Mouse (Mus musculus): Measurements from ENCODE around the gene Mmgt2.

The Mmgt2 gene

GRCm38 (mm10) chr11:62693299-62694184 lies 45.1 kb downstream of the Mmgt2 start:
- in situ Hi-C loops (cut with MboI, MseI), result no loop called here

- in situ Hi-C loops (cut with MboI, MseI), result no loop called here
These were observed 46.7 kb downstream of the Mmgt2 start for GRCm38 (mm10) chr11:62695126-62695525.

GRCm38 (mm10) chr11:62699749-62700148 lies 51.3 kb downstream of the Mmgt2 start:
- in situ Hi-C loops (cut with MboI, MseI), result no loop called here

DNA sequence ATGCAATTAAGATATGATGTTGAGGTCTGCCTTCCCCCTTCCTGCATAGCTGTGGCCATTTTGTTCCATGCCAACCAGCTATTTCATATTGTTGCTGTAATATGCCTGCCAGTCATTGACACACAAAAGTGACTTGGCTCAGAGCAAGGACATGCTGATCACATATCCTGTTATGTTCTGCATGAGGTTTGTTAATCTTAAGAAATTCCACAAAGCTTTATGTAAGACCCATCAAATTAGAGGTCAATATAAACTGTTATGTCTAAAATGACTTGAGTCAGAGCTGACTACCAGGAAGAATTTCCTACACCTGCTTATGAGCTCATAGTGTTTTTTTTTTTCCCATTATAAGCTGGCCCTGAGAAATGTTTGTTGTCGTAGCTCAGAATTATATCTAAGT lies 52.8 kb downstream of the Mmgt2 start:
- in situ Hi-C loops (cut with MboI, MseI), result no loop called here

DNA sequence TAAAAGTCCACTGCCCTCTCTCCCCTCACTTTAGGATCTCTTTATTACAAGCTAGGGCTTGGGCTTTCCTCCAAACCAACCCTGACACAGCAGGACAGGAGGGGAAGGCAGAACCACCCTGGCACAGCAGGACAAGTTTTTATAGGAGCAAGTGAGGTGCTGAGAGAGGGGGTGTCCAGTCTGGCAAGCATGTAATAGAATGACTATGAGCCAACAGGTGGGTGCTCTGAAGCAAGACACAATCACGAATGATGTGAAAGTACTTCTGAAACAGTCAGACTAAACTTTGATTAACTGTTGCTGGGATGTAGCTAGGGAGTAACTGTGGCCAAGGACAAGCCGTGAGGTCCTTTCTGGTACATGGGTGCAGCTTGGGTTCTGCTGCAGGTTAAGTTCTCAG lies 57.7 kb downstream of the Mmgt2 start:
- in situ Hi-C loops (cut with MboI, MseI), result no loop called here

- in situ Hi-C loops (cut with MboI, MseI), result no loop called here
These were observed 59.8 kb downstream of the Mmgt2 start for GRCm38 (mm10) chr11:62708252-62708651.

- in situ Hi-C loops (cut with MboI, MseI), result no loop called here
These were observed 62.2 kb downstream of the Mmgt2 start for GRCm38 (mm10) chr11:62710657-62711056.
